ENCODE assay signal across 9 mouse cellular contexts in genomic region chr1:193272137-193272915, GRCm38 (mm10). TPM values are rescaled to one million over a fixed set of nuclear protein-coding genes. Genes with fewer than 3 reads are reported as not detected.
DNase-seq lines count a peak whose midpoint lies in the region; ATAC-seq and TF ChIP-seq lines count a peak whose summit lies in the region.
"Had no signal": no experiment of that assay in that cellular context is flagged by ENCODE, and none has a peak within 500 bp of the region (broad histone marks: within the 10 kb centered on the region; RNA-seq: fewer than 3 reads in every experiment).

No protein-coding gene starts in this region.

- H3K27me3 ChIP-seq in forebrain, embryonic 15.5 days = no peaks in the 10 kb centered on the region
- H3K27me3 ChIP-seq in intestine, embryonic 14.5 days (replicated peaks; ENCODE audit: control insufficient read depth, insufficient read depth, low read length) = no peaks in the 10 kb centered on the region
- H3K27me3 ChIP-seq in liver, adult 2 months (ENCODE audit: control insufficient read depth, insufficient read depth, low read length) = no peaks in the 10 kb centered on the region
- no peaks in the 10 kb centered on the region for H3K27me3 ChIP-seq in myocyte (ENCODE audit: control insufficient read depth, insufficient read depth, insufficient read length)

- peak overlapping the region; percentile 33 for H3K9ac ChIP-seq in forebrain, embryonic 15.5 days (replicated peaks)
- H3K9ac ChIP-seq in intestine, embryonic 14.5 days (ENCODE audit: low read length) = peak overlapping the region; percentile 58
- peak overlapping the region; percentile 94 for H3K9ac ChIP-seq in liver, adult 2 months (ENCODE audit: low read depth, low read length)

- no peaks in the 10 kb centered on the region for H3K36me3 ChIP-seq in forebrain, embryonic 15.5 days
- H3K36me3 ChIP-seq in intestine, embryonic 14.5 days (ENCODE audit: control insufficient read depth, insufficient read depth, low read length) = no peaks in the 10 kb centered on the region
- H3K36me3 ChIP-seq in liver, adult 2 months (ENCODE audit: control insufficient read depth, insufficient read depth, low read length) = peaks cover 2% of the 10 kb centered on the region; the same call in 1 of the 2 replicates
- no peaks in the 10 kb centered on the region for H3K36me3 ChIP-seq in myocyte (ENCODE audit: control insufficient read depth, insufficient read depth)

- WGBS in forebrain, embryonic 15.5 days = 15% methylated on average over 24 of the region's 24 CpGs
- WGBS in intestine, embryonic 14.5 days = 19% methylated on average over 24 of the region's 24 CpGs
- 12% methylated on average over 24 of the region's 24 CpGs for WGBS in liver, adult 2 months

- H3K4me3 ChIP-seq in left cerebral cortex, adult 2 months = peak overlapping the region; percentile 51
- H3K4me3 ChIP-seq in forebrain, embryonic 15.5 days = peak overlapping the region; percentile 29
- H3K4me3 ChIP-seq in intestine, embryonic 14.5 days (ENCODE audit: low read depth, low read length) = peak overlapping the region; percentile 44
- peak overlapping the region; percentile 89 for H3K4me3 ChIP-seq in liver, adult 2 months (ENCODE audit: insufficient read depth, low read depth, low read length)
- peak overlapping the region; percentile 80 for H3K4me3 ChIP-seq in myocyte

- H3K4me1 ChIP-seq in forebrain, embryonic 15.5 days = peaks cover 12% of the 10 kb centered on the region
- H3K4me1 ChIP-seq in intestine, embryonic 14.5 days (replicated peaks; ENCODE audit: control insufficient read depth, insufficient read depth, low read length) = peaks cover 11% of the 10 kb centered on the region
- H3K4me1 ChIP-seq in liver, adult 2 months (ENCODE audit: control insufficient read depth, insufficient read depth, low read length) = peaks cover 12% of the 10 kb centered on the region

- no peaks in the 10 kb centered on the region for H3K9me3 ChIP-seq in forebrain, embryonic 15.5 days
- H3K9me3 ChIP-seq in intestine, embryonic 14.5 days (ENCODE audit: control insufficient read depth, low read length) = no peaks in the 10 kb centered on the region

- peak; percentile 22 to 43 for DNase-seq in left cerebral cortex, adult 2 months (ENCODE audit: extremely low spot score in 1 of 2, low spot score in 2 of 2)
- no peak for DNase-seq in left cerebral cortex, postnatal 14 days (ENCODE audit: low spot score in 2 of 2)
- DNase-seq in cerebellum, adult 18-20 months = peak; percentile 28 to 53
- peak; percentile 78 for DNase-seq in intestine, embryonic 14.5 days (ENCODE audit: low spot score)
- peak; percentile 42 for DNase-seq in liver, adult 2 months (ENCODE audit: extremely low read depth, low read depth, low spot score)
- DNase-seq in natural killer cell, adult 2 months (ENCODE audit: low spot score in 2 of 2) = no peak

- TF ChIP-seq POLR2A in liver, adult 2 months (IDR thresholded peaks at IDR 0.05; ENCODE audit: extremely low read depth, insufficient read depth, low read length) = no peak; the same call in 1 of the 2 replicates
- peak; percentile 53 for TF ChIP-seq POLR2A in myocyte (IDR thresholded peaks at IDR 0.05; ENCODE audit: insufficient read length, low read depth)

- peak overlapping the region; percentile 91 for H3K27ac ChIP-seq in left cerebral cortex, adult 2 months
- H3K27ac ChIP-seq in forebrain, embryonic 15.5 days (replicated peaks) = peak overlapping the region; percentile 58
- H3K27ac ChIP-seq in intestine, embryonic 14.5 days (ENCODE audit: low read depth) = peak overlapping the region; percentile 80
- peak overlapping the region; percentile 90 for H3K27ac ChIP-seq in liver, adult 2 months (replicated peaks; ENCODE audit: insufficient read depth, low read depth, low read length)

- TF ChIP-seq CTCF in left cerebral cortex, adult 2 months (IDR thresholded peaks at IDR 0.05) = no peak
- TF ChIP-seq CTCF in liver, adult 2 months (IDR thresholded peaks at IDR 0.05; ENCODE audit: low read depth, low read length) = no peak

- peak; percentile 64 for ATAC-seq in forebrain, embryonic 15.5 days (replicated peaks)
- ATAC-seq in intestine, embryonic 14.5 days (replicated peaks; ENCODE audit: low FRiP score, low TSS enrichment, low read depth) = peak; percentile 45
- ATAC-seq: Patski had no signal

- peak overlapping the region; percentile 56 for H3ac ChIP-seq in myocyte (ENCODE audit: control insufficient read depth, insufficient read length)

- H3K4me2 ChIP-seq in forebrain, embryonic 15.5 days (replicated peaks) = peak overlapping the region; percentile 44
- peak overlapping the region; percentile 73 for H3K4me2 ChIP-seq in intestine, embryonic 14.5 days (ENCODE audit: low read length)
- H3K4me2 ChIP-seq in myocyte (ENCODE audit: low read depth) = peak overlapping the region; percentile 84

- intact Hi-C loops in left cerebral cortex, adult 2 months (cut with DNase I) = loop anchor here (2.0 kb wide), 1 partner anchor 46 kb away; no protein-coding TSS in a partner anchor
- intact Hi-C loops in left cerebral cortex, postnatal 14 days (cut with DNase I) = loop anchor here (5.0 kb wide), 1 partner anchor 45 kb away; no protein-coding TSS in a partner anchor

- 0 out of 2 replicates have a peak, but pooled peaks cover 4% of the 10 kb centered on the region for H3K79me2 ChIP-seq in liver, adult 2 months (ENCODE audit: control insufficient read depth, insufficient read depth, low read length)
- peaks cover 4% of the 10 kb centered on the region for H3K79me2 ChIP-seq in myocyte (ENCODE audit: control insufficient read depth, insufficient read depth)

TF ChIP-seq in myocyte, 11 proteins besides CTCF, POLR2A, EP300 and RAD21:
- TF ChIP-seq POLR2AphosphoS2 (IDR thresholded peaks at IDR 0.05; ENCODE audit: insufficient read length, low read depth) = peak; percentile 67
- TF ChIP-seq MYOD1 (IDR thresholded peaks at IDR 0.05; ENCODE audit: control insufficient read depth in 1 of 3, insufficient read length in 2 of 3, low read depth in 2 of 3) = no peak

RNA-seq across cellular contexts. Expression of gene G0s2, which starts 0.7 kb away (rescaled TPM):
- total RNA-seq in left cerebral cortex, adult 2 months (2021) = 1 to 10 TPM; 6.0 to 7.3 TPM
- total RNA-seq in left cerebral cortex, postnatal 14 days (2021) = 1 to 10 TPM; 4.9 to 6.5 TPM
- polyA plus RNA-seq in forebrain, embryonic 15.5 days (2015; fragmentation: Nextera tagmentation; extraction: Ambion mirVana) = 5.1 and 5.3 TPM in 2 replicates
- polyA plus RNA-seq in intestine, embryonic 14.5 days (2014; fragmentation: Nextera tagmentation; extraction: Ambion mirVana) = 23.3 and 24.3 TPM in 2 replicates
- total RNA-seq in liver, adult 2 months (2014; rRNA removed) = 78.0 and 106 TPM in 2 replicates
- polyA plus RNA-seq in liver, adult 2 months (2012; rRNA removed) = 179 and 444 TPM in 2 replicates
- polyA plus RNA-seq in myocyte (2012; fragmentation: generic; extraction: Trizol) = 206 TPM
- polyA plus RNA-seq: Patski had no signal

RNA-seq across cellular contexts. Expression of gene Hsd11b1, which starts 8.5 kb away (rescaled TPM):
- total RNA-seq in left cerebral cortex, adult 2 months (2021) = 10 to 100 TPM; 17.4 to 18.1 TPM
- 10 to 100 TPM; 24.2 to 31.1 TPM for total RNA-seq in left cerebral cortex, postnatal 14 days (2021)
- 0.66 and 0.67 TPM in 2 replicates for polyA plus RNA-seq in forebrain, embryonic 15.5 days (2015; fragmentation: Nextera tagmentation; extraction: Ambion mirVana)
- 0.36 and 0.87 TPM in 2 replicates for polyA plus RNA-seq in intestine, embryonic 14.5 days (2014; fragmentation: Nextera tagmentation; extraction: Ambion mirVana)
- 807 and 1,077 TPM in 2 replicates for total RNA-seq in liver, adult 2 months (2014; rRNA removed)
- polyA plus RNA-seq in liver, adult 2 months (2012; rRNA removed) = 826 and 1,028 TPM in 2 replicates
- 2.7 TPM for polyA plus RNA-seq in myocyte (2012; fragmentation: generic; extraction: Trizol)

Comparison
In these comparisons a context has a peak if more than half of its experiments do, and no peak if none do; other contexts are left out.
1. DNase-seq: peak in left cerebral cortex, adult 2 months (2 of 2), cerebellum, adult 18-20 months (2 of 2), intestine, embryonic 14.5 days (single experiment) and liver, adult 2 months (single experiment); none in left cerebral cortex, postnatal 14 days (0 of 2) and natural killer cell, adult 2 months (0 of 2).
2. H3K4me3 ChIP-seq: peak in every context shown above with its lines; median percentile 89 in liver, adult 2 months; 80 in myocyte; 51 in left cerebral cortex, adult 2 months; 44 in intestine, embryonic 14.5 days; 29 in forebrain, embryonic 15.5 days.
3. H3K9ac ChIP-seq: peak in every context shown above with its lines; median percentile 94 in liver, adult 2 months; 58 in intestine, embryonic 14.5 days; 33 in forebrain, embryonic 15.5 days.
4. RNA of gene Hsd11b1, which starts 8.5 kb away (polyA plus RNA-seq): 826 to 1,028 TPM in liver, adult 2 months; 2.7 TPM in myocyte (single experiment), 0.36 to 0.87 TPM in intestine, embryonic 14.5 days and 0.66 to 0.67 TPM in forebrain, embryonic 15.5 days; every median in the first group is over 100 times any median in the second.
5. Peak in every context shown above with its lines, with median percentiles within 50 percentile points of each other: H3K27ac ChIP-seq and H3K4me2 ChIP-seq.